Mouse (Mus musculus) erythroblast, adult 5-6 weeks (primary cell): ENCODE measurements around the gene Ppil3. TPM values are rescaled to one million over a fixed set of nuclear protein-coding genes. Genes with fewer than 3 reads are reported as not detected.

ENCODE experiments used
- ATAC-seq: replicated peaks from 2 replicates; pipeline ENCODE4 v1.8.0; 2016; ENCODE audit warnings: moderate number of reproducible peaks, mild to moderate bottlenecking, moderate TSS enrichment, inconsistent platforms; ENCODE audit not compliant: poor library complexity, low FRiP score, severe bottlenecking
- total RNA-seq, 2 experiments: library from RNA; stranded (forward) in 1 of 2; stranded (reverse) in 1 of 2; fragments of 150-400 nt in 1 of 2; fragments of 200-764, 138-1000 nt in 1 of 2; gene quantifications; 2 replicates each; pipeline versions ENCODE4 v1.2.3 to v1.2.4; 2015 to 2017; ENCODE audit warnings: low replicate concordance in 2 of 2

Ppil3 gene
- total RNA-seq (2015; ENCODE audit: low replicate concordance) (15.6 and 18.4 TPM in 2 replicates), total RNA-seq (2017; ENCODE audit: low replicate concordance) (7.2 and 13.4 TPM in 2 replicates)

DNA sequence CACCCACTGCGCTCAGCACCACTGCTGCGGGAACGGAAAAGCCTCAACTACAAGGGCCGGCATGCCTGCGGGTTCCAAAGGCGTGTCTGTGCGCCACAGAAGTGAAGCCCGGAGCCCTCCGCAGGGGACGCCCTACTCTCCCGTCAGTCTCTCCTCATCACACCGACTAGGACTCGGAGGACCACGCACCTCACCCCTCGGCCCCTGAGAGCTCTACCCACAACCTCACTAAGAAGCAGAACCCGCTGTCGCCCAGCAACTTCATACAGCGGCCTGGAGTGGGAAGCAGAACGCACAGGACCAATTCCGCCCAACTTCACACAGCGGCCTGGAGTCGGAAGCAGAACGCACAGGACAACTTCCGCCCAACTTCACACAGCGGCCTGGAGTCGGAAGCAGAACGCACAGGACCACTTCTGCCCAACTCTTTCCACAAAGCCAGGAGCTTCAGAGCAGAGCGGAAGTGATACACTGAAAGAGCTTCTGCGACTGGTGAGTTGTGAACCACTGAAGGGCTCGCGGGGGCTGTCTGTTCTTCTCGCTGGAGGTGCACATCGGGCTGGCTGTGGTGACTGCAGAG lies at the start of gene Ppil3, which contains the start of gene Nif3l1:
TSS of gene Ppil3 (minus strand) at position 344 of the 580 bp plus-strand sequence.
TSS of gene Nif3l1 (plus strand) at position 9 of the 580 bp plus-strand sequence.
- ATAC-seq: peak; percentile 85

DNA sequence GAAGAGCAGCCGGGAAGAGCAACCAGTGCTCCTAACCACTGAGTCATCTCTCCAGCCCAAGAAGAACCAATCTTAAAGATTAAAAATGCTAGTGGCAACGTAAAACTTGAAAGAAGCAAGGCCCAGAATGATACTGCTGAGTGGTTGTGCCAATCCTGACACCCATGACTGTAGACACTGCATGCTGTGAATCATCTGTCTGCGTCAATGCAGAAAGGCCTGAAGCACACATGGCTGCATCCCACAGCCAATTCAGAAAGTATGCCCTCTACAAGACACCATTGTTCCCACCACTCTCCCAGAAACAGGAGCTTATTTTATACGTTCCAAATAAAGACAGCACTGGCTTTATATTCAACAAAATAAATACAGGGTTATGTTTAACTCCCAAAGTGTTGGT lies 37.4 kb upstream of the Ppil3 start:
- ATAC-seq: no peak

DNA sequence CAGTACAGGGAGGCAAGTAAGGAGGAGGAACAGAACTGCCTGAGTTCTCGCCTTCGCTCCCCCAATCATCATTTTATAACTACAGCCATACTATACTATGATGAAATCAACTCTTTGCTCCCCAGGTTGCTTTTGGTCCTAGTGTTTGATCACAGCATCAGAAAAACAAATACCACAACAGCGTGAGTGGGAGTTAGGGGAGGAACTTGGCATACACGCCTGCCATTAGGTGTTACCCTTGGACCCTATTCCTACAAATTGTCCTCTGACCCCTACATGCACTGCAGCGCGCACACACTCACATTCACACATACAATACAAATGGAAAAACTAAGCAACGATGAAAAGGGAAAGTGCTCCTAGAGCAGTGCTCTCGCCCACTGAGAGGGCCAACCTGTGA lies 30.4 kb upstream of the Ppil3 start:
- ATAC-seq: no peak

DNA sequence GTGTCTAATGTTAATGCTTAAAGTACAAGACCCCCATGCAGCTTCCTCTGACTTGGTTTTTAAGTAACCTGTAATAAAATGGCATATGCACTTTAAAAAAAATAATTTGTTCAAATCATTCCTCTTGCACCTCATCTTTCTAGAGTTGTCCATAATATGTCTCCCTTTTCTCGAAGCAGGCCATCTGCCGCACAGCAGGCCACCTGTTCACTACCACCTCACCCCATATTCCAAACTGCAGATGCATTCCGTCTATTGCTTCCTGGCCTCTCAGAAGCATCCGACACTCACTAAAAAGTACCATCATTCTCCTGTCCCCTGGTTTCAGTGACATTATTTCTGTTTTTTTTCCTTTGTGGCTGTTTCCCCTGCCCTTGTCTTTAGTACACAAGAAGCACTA lies 20.3 kb upstream of the Ppil3 start:
- ATAC-seq: no peak

DNA sequence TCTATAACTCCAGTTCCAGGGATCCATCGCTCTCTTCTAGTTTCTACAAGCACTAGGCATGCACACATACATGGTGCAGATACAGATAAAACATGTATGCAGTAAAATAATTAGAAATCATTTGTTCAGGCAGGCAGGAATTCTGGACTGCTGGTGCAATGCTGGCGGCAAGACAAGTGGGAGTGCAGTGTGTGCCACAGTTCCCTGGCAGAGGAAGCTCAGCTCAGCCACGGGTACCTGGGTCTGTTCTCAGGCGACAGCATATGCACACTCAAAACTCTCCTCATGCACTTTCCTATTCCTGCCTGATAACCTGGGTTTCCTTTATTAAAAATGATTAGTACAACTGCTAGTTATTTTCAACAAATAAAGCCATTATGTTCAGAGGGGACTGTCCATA lies 19.8 kb upstream of the Ppil3 start:
- ATAC-seq: no peak

DNA sequence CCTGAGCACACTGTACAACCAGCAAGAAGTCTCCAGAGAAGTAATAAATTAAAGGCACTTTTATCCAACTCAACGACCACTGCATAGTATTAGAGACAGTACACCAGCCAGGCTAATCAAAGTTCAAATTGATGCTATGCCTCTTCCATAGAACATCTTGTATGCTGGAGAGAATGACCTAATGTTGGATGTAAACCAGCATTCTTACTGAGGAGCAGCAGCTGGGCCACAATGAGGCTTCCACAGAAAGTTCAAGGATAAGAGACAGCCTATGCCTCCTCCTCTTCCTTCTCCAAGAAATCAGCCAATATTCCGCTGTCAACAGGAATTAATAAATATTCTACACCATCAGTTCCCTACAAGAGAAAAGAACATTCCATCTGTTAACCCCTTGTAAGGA lies 18.6 kb upstream of the Ppil3 start:
- no peak for ATAC-seq

DNA sequence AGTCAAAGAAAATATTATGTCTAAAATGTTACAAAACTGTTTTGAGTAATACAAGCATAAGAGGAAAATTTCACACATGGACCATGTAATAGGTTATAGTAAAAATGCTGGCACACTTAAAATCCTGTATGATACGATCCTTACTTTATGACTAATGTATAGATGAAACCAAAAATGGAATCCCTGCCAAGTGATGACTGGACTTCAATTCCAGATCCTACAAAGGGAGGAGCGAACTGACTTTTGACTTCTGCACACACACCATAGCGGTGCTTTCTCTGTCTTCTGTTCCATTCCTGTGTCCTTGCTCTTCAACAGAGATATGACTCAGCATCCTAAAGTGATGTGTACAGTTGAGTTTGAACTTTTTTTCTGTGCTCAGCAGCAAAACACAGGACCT lies 15.3 kb upstream of the Ppil3 start:
- ATAC-seq: no peak

DNA sequence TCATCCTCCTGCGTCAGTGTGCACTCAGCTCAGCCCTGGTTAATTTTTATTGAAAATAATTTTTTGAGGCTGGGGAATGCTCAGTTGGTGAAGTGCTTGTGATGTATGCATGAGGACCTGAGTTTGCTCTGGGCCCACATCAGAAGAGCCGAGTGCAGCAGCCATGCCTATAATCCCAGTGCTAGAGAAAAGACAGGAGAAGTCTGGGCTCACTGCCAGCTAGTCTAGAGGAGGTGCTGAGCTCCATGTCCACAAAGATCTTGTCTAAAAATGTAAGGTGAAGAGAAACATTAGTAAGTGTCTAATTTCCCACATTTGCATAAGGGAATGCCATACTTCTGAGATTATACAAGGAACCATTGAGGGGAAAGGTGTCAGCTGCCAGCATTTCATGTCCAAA lies 13.6 kb upstream of the Ppil3 start:
- no peak for ATAC-seq

DNA sequence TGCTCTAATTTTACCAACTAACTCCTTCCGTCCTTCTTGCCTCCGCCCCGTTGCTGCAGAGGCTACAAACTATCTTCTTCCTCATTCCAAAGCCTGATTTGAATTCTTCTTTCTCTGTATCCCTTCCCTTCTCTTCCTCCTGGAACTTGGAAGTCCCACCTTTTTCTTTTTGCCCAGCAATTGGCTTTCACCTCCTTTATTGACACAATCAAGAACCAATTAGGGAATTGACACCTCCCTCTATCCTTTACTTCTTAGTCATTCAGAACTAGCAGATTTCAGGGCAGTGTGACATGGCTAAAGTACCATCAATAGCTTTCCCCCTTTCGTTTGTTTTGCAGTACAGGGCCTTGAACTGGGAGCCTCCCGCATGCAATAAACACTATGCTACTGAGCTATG lies 12.9 kb upstream of the Ppil3 start:
- ATAC-seq: no peak

DNA sequence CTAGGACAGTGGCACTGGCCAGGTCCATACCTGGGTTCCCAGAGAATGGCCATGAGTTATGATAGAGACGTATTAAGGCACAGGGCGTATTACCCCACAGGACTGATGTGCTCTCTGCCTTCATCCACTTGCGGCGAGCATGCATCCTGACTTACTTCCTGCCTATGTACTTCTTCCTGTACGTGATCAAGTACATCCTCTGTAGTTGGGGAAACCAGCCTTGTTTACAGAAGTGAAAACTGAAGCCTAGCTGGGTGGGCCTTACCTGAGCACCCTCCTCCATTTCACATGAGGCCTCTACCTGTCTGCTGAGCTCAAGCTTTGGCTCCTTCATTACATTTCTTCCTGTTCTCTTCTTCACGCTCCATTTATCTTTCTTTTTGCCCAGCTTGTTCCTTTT lies 9.0 kb upstream of the Ppil3 start:
- no peak for ATAC-seq

DNA sequence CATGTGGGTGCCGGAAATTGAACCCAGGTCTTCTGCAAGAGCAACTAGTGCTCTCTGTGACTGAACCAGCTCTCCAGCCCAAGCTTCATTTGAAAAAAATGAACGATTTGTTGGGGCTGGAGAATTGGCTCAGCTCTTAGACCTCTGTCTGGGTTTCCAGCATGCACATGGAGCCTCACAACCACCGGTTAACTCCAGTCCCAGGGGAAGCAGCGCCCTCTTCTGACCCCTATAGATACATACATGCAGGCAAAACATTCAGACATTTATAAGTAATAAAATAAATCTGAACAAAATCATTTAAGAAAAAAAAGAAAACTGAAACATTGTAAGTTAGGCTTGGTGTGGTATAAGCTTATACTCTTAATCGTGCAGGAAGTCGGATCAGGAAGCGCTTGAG lies 3.1 kb upstream of the Ppil3 start:
- no peak for ATAC-seq

DNA sequence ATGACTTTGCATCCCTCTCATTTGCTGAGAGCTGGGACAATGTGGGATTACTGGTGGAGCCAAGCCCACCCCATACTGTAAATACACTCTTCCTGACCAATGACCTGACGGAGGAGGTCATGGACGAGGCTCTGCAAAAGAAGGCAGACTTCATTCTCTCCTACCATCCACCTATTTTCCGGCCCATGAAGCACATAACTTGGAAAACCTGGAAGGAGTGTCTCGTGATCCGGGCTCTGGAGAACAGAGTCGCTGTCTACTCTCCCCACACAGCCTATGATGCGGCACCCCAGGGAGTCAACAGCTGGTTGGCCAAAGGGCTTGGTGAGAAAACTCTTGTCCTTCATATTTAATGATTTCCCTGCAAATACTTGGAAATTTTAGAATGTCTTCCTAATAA lies 2.5 kb upstream of the Ppil3 start:
- no peak for ATAC-seq

DNA sequence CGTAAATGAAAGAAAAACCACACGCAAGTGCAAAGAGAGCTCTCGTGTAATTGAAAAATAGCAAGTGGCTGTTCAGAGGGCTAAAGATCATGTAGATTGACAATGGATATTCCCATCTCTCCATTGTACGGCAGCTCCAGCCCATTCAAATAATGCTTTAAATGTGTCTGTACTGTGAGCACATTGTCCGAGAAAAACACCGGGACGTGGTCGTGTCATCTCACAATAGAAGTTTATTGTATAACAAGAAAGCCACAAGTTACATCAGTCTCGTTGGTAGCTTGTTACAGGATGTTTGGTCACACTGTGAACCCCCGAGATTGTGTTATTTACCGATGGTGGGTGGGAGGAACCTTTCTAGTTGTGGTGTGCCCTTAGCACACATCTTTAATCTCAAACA lies 575 bp upstream of the Ppil3 start:
- no peak for ATAC-seq

DNA sequence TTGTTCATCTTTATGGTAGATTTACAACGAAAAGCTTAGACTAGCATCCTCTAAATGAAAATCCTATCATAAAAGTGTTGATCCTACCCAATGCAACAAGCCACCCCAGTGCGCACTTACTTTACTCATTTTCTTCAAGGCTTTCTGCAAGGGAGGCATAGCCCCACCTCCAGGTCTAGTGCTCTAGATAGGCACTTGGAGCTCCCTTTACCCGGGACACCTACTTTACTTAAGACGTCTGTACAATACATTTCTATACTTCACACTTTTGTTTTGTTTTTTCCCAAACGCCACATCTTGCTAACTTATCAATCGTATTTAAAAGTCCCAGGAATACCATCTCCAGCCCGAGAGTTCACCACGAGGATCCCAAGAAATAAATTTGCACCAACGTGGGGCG lies 595 bp downstream of the Ppil3 start:
- no peak for ATAC-seq

DNA sequence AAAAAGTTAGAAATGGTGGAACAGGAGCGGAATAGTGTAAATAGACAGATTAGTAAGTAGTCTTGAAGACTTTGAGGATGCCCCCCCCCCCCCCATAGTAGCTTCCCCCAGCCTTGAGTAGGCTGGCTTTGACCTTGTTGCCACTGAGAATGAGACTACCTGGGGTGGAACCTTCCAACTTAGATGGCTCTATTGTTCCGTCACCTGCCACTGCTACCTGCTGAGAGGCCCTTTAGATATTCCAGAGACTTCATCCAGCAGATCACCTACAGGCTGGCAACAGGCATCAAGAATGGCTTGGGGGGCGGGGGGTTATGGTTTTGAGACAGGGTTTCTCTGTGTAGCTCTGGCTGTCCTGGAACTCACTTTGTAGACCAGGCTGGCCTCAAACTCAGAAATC lies 20.7 kb downstream of the Ppil3 start:
- no peak for ATAC-seq

DNA sequence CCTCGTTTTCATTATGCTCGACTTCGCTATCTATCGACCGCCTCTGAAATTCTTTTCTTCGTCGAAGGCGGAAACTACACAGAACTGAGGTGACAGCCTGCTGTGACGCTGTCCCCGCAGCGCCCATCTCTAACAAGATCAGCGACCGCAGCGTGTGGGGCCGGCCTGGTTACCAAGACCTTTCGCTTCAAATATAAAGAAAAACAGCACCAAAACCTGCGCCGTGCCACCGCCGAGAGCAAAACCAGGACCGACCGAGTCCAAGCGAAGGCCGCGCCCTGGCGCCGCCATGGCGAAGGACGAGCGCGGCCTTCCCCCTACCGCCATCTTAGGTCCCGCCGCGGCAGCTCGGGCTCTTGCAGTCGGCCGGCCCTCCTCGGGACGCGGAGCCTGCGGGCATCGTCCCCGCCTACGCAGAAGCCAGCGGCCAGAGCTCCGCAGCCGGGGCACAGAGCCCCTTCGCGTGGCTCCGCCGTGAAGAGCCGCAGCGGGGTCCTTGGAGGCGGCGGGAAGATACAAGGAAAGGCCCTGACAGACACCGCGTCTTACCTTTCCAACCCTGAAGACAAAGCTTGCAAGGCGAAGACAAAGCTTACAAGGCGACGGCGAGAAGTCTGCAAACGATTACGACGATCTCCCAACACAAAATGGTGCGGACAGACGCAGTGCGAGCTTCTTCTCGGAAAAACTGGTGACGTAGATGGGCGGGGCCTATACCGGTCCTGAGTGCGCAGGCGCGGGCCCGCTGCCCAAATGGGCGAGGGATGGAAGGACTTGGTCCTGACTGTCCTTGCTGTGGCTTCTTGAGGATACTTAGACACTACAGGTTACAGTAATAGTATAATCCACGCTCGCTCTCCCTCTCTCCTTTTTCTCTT lies 21.7 kb downstream of the Ppil3 start, which contains the start of gene Clk1:
TSS of gene Clk1 (minus strand) at position 696 of the 878 bp plus-strand sequence.
- peak; percentile 91 for ATAC-seq

DNA sequence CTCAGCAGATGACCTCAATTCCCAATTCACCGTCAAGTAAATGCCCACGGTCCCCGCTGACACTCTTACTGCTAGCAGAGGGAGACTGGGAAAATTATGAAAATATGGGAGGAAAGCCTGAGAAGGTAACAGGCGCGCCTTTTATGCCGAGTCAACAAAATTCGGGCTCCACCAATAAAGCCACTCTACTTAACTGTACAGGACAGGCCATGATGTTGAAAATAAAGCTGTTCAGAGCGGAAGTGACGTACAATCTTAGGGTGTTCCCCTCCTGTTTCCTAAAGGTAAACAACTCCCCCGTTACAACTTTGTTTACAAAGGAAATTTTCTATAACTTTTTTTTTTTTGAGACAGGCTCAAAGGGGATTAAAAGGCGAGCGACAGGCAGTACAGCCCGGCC lies 22.4 kb downstream of the Ppil3 start:
- peak; percentile 80 for ATAC-seq

DNA sequence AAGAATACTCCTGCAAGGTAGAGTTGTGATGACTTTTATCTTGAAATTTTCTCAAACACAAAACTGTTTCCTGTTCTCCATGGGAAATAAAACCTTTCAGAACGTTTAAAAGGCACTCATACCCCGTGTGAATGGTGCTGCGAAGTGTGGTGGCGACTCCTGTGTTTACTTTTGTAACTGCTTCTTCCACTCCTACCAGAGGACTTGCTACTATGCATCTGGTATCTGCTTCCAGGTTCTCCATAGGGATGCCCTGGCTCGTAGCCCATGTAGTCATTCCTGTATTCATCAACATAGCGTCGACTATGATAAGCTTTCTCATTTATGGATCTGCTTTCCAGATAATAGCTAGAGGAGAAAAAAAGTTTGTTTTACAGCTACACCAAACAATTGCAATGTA lies 24.3 kb downstream of the Ppil3 start:
- ATAC-seq: no peak

DNA sequence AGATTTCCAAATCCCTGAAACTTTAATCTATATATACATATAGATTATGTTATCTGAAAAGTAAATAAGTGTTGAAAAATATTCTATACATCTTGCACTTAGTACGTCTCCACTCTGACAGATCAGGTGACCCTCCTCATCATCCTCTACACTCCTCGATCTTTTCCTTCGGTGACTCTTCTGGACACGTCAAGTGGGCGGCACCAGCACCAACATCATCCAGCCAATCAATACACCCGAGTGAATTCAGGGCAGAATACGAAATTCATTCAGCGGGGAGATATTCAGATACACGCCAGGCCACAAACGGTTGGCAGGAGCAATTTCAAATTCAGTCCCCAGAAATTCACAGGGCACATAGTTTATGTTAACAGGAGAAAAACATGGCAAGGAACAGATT lies 25.3 kb downstream of the Ppil3 start:
- ATAC-seq: no peak

DNA sequence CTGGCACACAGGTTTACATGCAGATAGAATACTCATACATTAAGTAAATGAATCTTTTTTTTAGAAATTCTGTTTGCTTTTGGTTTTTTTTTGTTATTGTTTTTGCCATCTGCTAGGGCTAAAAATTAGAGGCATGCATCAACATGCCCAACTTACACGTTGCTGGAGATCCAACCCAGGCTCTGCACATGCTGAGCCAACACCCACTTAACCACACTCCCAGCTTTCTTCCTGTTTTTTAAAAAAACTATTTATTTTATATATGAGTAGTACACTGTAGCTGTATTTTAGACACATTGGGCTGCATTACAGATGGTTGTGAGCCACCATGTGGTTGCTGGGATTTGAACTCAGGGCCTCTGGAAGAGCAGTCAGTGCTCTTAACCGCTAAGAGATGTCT lies 29.2 kb downstream of the Ppil3 start:
- no peak for ATAC-seq

DNA sequence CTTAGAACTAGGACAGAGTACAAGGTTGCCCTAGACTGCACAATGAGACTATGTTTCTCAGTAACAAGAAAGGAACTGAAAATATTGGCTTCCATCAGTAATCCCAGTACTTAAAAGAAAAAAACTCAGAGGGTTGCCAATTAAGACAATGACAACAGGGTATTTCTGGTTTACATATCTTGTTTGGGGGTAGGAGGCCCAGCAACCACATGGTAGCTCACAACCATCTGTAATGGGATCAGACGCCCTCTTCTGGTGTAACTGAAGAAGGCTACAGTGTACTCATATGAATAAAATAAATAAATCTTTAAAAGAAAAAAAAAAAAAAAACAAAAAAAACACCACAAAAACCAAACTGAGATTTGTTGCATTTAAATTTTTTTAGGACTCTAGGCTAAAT lies 29.8 kb downstream of the Ppil3 start:
- ATAC-seq: no peak
